ENCODE assay signal across 22 mouse cellular contexts in the genomic region with DNA sequence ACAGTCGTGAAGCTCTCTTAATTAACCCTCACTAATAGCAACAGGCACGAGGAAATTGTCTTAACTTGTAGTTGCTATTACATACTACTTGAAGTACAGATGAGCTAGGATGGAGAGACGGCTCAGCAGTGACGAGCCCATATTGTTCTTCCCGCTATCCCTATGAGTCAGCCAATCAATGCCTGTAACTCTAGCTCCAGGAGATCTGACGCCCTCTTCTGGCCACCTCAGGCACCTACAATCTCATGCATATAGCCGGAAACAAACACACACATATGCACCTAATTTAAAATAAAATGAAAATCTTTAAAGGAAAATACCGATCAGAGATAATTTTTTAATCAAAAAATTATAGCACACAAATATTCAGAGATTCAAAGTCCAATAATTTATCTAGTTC.
"Had no signal": no experiment of that assay in that cellular context is flagged by ENCODE, and none has a peak within 500 bp of the region (broad histone marks: within the 10 kb centered on the region; RNA-seq: fewer than 3 reads in every experiment).

No protein-coding gene starts in this region.

- ATAC-seq: liver, postnatal 0 days; lung, postnatal 0 days; midbrain, embryonic 13.5 days; midbrain, embryonic 16.5 days had no signal

- DNase-seq: kidney, adult 8-10 months; kidney, postnatal 25 days; layer of hippocampus, adult 9-11 months; liver, postnatal 0 days; lung, embryonic 14.5 days; lung, postnatal 36 days; retina, postnatal 1 day; right cerebral cortex, postnatal 25 days; spleen, adult 18-20 months; thymus, adult 2 months; thymus, postnatal 14 days; thymus, postnatal 4 days had no signal

- H3K36me3 ChIP-seq: midbrain, embryonic 10.5 days; midbrain, embryonic 13.5 days; neural tube, embryonic 13.5 days; stomach, embryonic 15.5 days had no signal

- H3K9ac ChIP-seq: liver, embryonic 14.5 days; liver, postnatal 0 days; lung, embryonic 14.5 days; midbrain, embryonic 13.5 days; neural tube, embryonic 13.5 days; stomach, embryonic 15.5 days had no signal

- H3K9me3 ChIP-seq: midbrain, embryonic 10.5 days; midbrain, embryonic 13.5 days; neural tube, embryonic 13.5 days; stomach, embryonic 15.5 days had no signal

- H3K4me1 ChIP-seq: megakaryocyte, embryonic 14.5 days; midbrain, embryonic 10.5 days; stomach, embryonic 15.5 days had no signal

- H3K4me3 ChIP-seq: layer of hippocampus, adult 2 months; megakaryocyte, embryonic 14.5 days; midbrain, embryonic 10.5 days; midbrain, embryonic 13.5 days; myocyte; neural tube, embryonic 13.5 days; stomach, embryonic 15.5 days had no signal

- H3K4me2 ChIP-seq: lung, embryonic 14.5 days; midbrain, embryonic 13.5 days; neural tube, embryonic 13.5 days; stomach, embryonic 15.5 days had no signal

- H3K27ac ChIP-seq: layer of hippocampus, adult 2 months; liver, embryonic 14.5 days; midbrain, embryonic 10.5 days; midbrain, embryonic 13.5 days; neural tube, embryonic 13.5 days; stomach, embryonic 15.5 days had no signal

- H3K27me3 ChIP-seq: megakaryocyte, embryonic 14.5 days; midbrain, embryonic 13.5 days; neural tube, embryonic 13.5 days; stomach, embryonic 15.5 days had no signal
